Mouse (Mus musculus) brown adipose tissue, adult 24 weeks (tissue): ENCODE results near the gene Aldh9a1. TPM values are rescaled to one million over a fixed set of nuclear protein-coding genes. Genes with fewer than 3 reads are reported as not detected.

Experiments
- H3K27ac ChIP-seq: fragments of 200-500 bp; replicated peaks from 2 replicates; pipeline ENCODE4 v1.5.1; 2012; ENCODE audit warnings: low read depth, mild to moderate bottlenecking, low read length
- H3K4me1 ChIP-seq: fragments of 200-500 bp; 2 replicates; pipeline ENCODE4 v1.6.1; 2012; ENCODE audit warnings: low read length, mixed read lengths; ENCODE audit not compliant: control insufficient read depth, insufficient read depth, insufficient read length
- H3K4me3 ChIP-seq: fragments of 200-500 bp; 2 replicates; pipeline ENCODE4 v1.5.1; 2012; ENCODE audit warnings: low read depth, mild to moderate bottlenecking, low read length, moderate library complexity; ENCODE audit not compliant: insufficient read depth
- polyA plus RNA-seq: library from polyadenylated mRNA; stranded (reverse); fragments of >200 nt; gene quantifications from 2 replicates; pipeline ENCODE4 v1.2.4, GENCODE M21; 2012; ENCODE audit not compliant: missing spikeins, insufficient read depth, insufficient read length

Aldh9a1 gene
- polyA plus RNA-seq, 1 experiment = 97.0 TPM

- peaks cover 8% of the 10 kb centered on the region; the same call in 1 of the 2 replicates for H3K4me1 ChIP-seq
- H3K4me3 ChIP-seq = no peak overlapping the region
- no peak overlapping the region for H3K27ac ChIP-seq
Observed at GRCm38 (mm10) chr1:167386466-167386865, 36.7 kb downstream of the Aldh9a1 start.

- Histone ChIP-seq H3K4me1 (peaks cover 8% of the 10 kb centered on the region; the same call in 1 of the 2 replicates), H3K4me3 (no peak overlapping the region), H3K27ac (0 out of 2 replicates have a peak overlapping the region, but pooled peaks have one; percentile 24)
Observed at GRCm38 (mm10) chr1:167387310-167387709, 37.5 kb downstream of the Aldh9a1 start.

- no peak overlapping the region for H3K27ac ChIP-seq
- no peak overlapping the region for H3K4me3 ChIP-seq
- peaks cover 9% of the 10 kb centered on the region; the same call in 1 of the 2 replicates for H3K4me1 ChIP-seq
Observed at GRCm38 (mm10) chr1:167387796-167388195, 38.0 kb downstream of the Aldh9a1 start.

GRCm38 (mm10) chr1:167388571-167388970, 38.8 kb downstream of the Aldh9a1 start:
- H3K27ac ChIP-seq = no peak overlapping the region; the same call in 1 of the 2 replicates
- peaks cover 11% of the 10 kb centered on the region; the same call in 1 of the 2 replicates for H3K4me1 ChIP-seq
- no peak overlapping the region for H3K4me3 ChIP-seq

- Histone ChIP-seq H3K27ac (no peak overlapping the region), H3K4me3 (no peak overlapping the region), H3K4me1 (peaks cover 11% of the 10 kb centered on the region; the same call in 1 of the 2 replicates)
Observed at GRCm38 (mm10) chr1:167389584-167389983, 39.8 kb downstream of the Aldh9a1 start.

GRCm38 (mm10) chr1:167390381-167390780, 40.6 kb downstream of the Aldh9a1 start:
- Histone ChIP-seq H3K4me1 (peaks cover 11% of the 10 kb centered on the region; the same call in 1 of the 2 replicates), H3K27ac (no peak overlapping the region), H3K4me3 (no peak overlapping the region)

- H3K4me1 ChIP-seq = peaks cover 6% of the 10 kb centered on the region; the same call in 1 of the 2 replicates
- no peak overlapping the region for H3K27ac ChIP-seq
- H3K4me3 ChIP-seq = no peak overlapping the region
Observed at GRCm38 (mm10) chr1:167391241-167391640, 41.5 kb downstream of the Aldh9a1 start.

- no peak overlapping the region for H3K4me3 ChIP-seq
- no peak overlapping the region for H3K27ac ChIP-seq
Observed at GRCm38 (mm10) chr1:167392031-167392640, 42.3 kb downstream of the Aldh9a1 start.

GRCm38 (mm10) chr1:167392687-167393086, 42.9 kb downstream of the Aldh9a1 start:
- Histone ChIP-seq H3K4me1 (peaks cover 5% of the 10 kb centered on the region; the same call in 1 of the 2 replicates), H3K27ac (no peak overlapping the region), H3K4me3 (peak overlapping the region; percentile 90)

More at GRCm38 (mm10) chr1:167392031-167392640, 42.3 kb downstream of the Aldh9a1 start:
- peaks cover 6% of the 10 kb centered on the region; the same call in 1 of the 2 replicates for H3K4me1 ChIP-seq

GRCm38 (mm10) chr1:167393281-167393680, 43.5 kb downstream of the Aldh9a1 start:
- Histone ChIP-seq H3K27ac (no peak overlapping the region), H3K4me1 (peaks cover 3% of the 10 kb centered on the region; the same call in 1 of the 2 replicates), H3K4me3 (peak overlapping the region; percentile 90)

GRCm38 (mm10) chr1:167393683-167394492, 44.1 kb downstream of the Aldh9a1 start, which contains the start of gene Mgst3:
TSS of gene Mgst3 (minus strand) at chr1:167393841.
- H3K4me1 ChIP-seq = peaks cover 3% of the 10 kb centered on the region; the same call in 1 of the 2 replicates

GRCm38 (mm10) chr1:167405237-167405636, 55.4 kb downstream of the Aldh9a1 start:
- H3K4me3 ChIP-seq = no peak overlapping the region
- H3K27ac ChIP-seq = no peak overlapping the region
- H3K4me1 ChIP-seq = no peaks in the 10 kb centered on the region

More at GRCm38 (mm10) chr1:167393683-167394492, 44.1 kb downstream of the Aldh9a1 start, which contains the start of gene Mgst3:
- H3K27ac ChIP-seq = peak within 1 kb of the TSS; percentile 66
- H3K4me3 ChIP-seq = peak within 1 kb of the TSS; percentile 90

GRCm38 (mm10) chr1:167409601-167410000, 59.8 kb downstream of the Aldh9a1 start:
- Histone ChIP-seq H3K4me3 (no peak overlapping the region), H3K27ac (no peak overlapping the region)

GRCm38 (mm10) chr1:167411991-167412715, 62.4 kb downstream of the Aldh9a1 start:
- no peaks in the 10 kb centered on the region for H3K4me1 ChIP-seq
- H3K27ac ChIP-seq = no peak overlapping the region
- H3K4me3 ChIP-seq = no peak overlapping the region

More at GRCm38 (mm10) chr1:167409601-167410000, 59.8 kb downstream of the Aldh9a1 start:
- no peaks in the 10 kb centered on the region for H3K4me1 ChIP-seq
